20 mouse cellular contexts compared by ENCODE assay signal in the genomic region with DNA sequence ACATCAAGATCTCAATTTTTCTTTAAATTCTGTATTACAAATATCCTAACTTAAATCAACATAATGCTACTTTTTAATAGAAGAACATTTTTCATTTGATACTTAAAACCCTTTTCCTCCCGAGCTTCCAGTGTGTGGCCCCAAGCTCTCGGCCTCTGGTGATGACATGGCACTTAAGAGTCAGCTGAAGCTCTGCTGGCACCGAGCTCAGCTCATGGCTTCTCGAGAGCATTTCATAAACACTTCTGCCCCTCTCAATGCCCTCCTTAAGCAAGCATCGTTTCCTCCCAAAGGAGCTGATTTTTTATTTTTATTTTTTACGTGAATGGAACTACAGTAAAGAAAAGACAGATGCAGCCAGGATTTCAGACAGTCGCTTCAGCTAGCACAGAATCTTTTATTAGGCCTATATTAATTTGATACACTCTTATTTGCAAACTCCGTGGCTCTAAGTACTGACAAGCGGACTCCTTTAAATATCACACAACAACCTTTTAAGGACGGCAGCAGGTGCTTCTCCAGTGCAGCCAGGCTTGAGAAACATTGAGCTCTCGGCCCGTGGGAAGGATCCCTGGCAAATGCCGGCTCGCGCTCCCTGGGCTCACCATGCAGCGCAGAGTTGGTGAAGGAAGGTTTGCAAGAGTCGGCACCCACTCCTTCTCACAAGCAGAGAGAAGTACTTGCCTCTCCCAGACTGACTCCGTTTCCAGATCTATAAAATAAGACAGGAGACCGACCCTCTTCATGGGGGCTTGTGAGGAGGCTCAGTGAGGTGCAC.
A peak's percentile ranks its signal among the peaks of the same experiment; 100 is the strongest.
DNase-seq lines count a peak whose midpoint lies in the region; ATAC-seq lines count a peak whose summit lies in the region.
"Had no signal": no experiment of that assay in that cellular context is flagged by ENCODE, and none has a peak within 500 bp of the region (broad histone marks: within the 10 kb centered on the region; RNA-seq: fewer than 3 reads in every experiment).

No protein-coding gene starts in this region.

- H3K27me3 ChIP-seq in heart, embryonic 16.5 days (ENCODE audit: control insufficient read depth, insufficient read depth, low read length), result no peaks in the 10 kb centered on the region
- H3K27me3 ChIP-seq in midbrain, embryonic 15.5 days (replicated peaks), result no peaks in the 10 kb centered on the region
- H3K27me3 ChIP-seq: CH12.LX; embryonic facial prominence, embryonic 13.5 days; midbrain, embryonic 13.5 days had no signal

- H3K27ac ChIP-seq in heart, embryonic 16.5 days (ENCODE audit: low read length), result no peak overlapping the region
- no peak overlapping the region for H3K27ac ChIP-seq in midbrain, embryonic 15.5 days
- H3K27ac ChIP-seq: embryonic facial prominence, embryonic 13.5 days; kidney, postnatal 0 days; midbrain, embryonic 13.5 days had no signal

- H3K4me2 ChIP-seq in heart, embryonic 16.5 days (ENCODE audit: low read depth, low read length), result peak overlapping the region; percentile 23
- H3K4me2 ChIP-seq in midbrain, embryonic 15.5 days, result no peak overlapping the region
- H3K4me2 ChIP-seq: embryonic facial prominence, embryonic 13.5 days; midbrain, embryonic 13.5 days had no signal

- H3K9me3 ChIP-seq in heart, embryonic 16.5 days (replicated peaks; ENCODE audit: control insufficient read depth, low read length), result no peaks in the 10 kb centered on the region
- no peaks in the 10 kb centered on the region for H3K9me3 ChIP-seq in midbrain, embryonic 15.5 days

- no peak overlapping the region for H3K4me3 ChIP-seq in heart, embryonic 16.5 days (ENCODE audit: low read length)
- no peak overlapping the region for H3K4me3 ChIP-seq in midbrain, embryonic 15.5 days
- H3K4me3 ChIP-seq: embryonic facial prominence, embryonic 13.5 days; midbrain, embryonic 13.5 days; myocyte had no signal

- WGBS in heart, embryonic 16.5 days, result 53% methylated on average over 19 of the region's 19 CpGs
- 87% methylated on average over 19 of the region's 19 CpGs for WGBS in midbrain, embryonic 15.5 days

- intact Hi-C loops in heart, postnatal 10 days (cut with DNase I), result no loop called here

- DNase-seq in gastrocnemius, adult 18-20 months (ENCODE audit: low spot score), result peak; percentile 62
- no peak for DNase-seq in gastrocnemius, postnatal 4 days (ENCODE audit: low spot score in 2 of 2)
- DNase-seq in heart, postnatal 10 days, result no peak
- DNase-seq in right cerebral cortex, adult 18-20 months, result peak; percentile 15
- DNase-seq in right cerebral cortex, postnatal 10 days (ENCODE audit: low spot score in 2 of 2), result no peak
- DNase-seq: adrenal gland, postnatal 14 days; cerebellum, adult 11 months; kidney, adult 11 months; liver; liver, postnatal 0 days; right cerebral cortex, postnatal 14 days; thymus, adult 2 months had no signal

- ATAC-seq in heart, embryonic 16.5 days (replicated peaks; ENCODE audit: extremely low read depth, insufficient read depth, low FRiP score), result no peak
- ATAC-seq in midbrain, embryonic 15.5 days (replicated peaks), result no peak
- ATAC-seq: forebrain, embryonic 16.5 days; liver, postnatal 0 days; midbrain, embryonic 13.5 days had no signal

- H3K9ac ChIP-seq in heart, embryonic 16.5 days (ENCODE audit: low read length), result no peak overlapping the region
- H3K9ac ChIP-seq in midbrain, embryonic 15.5 days, result no peak overlapping the region
- H3K9ac ChIP-seq: embryonic facial prominence, embryonic 13.5 days; liver, postnatal 0 days; midbrain, embryonic 13.5 days had no signal

- H3K36me3 ChIP-seq in heart, embryonic 16.5 days (ENCODE audit: control insufficient read depth, insufficient read depth), result no peaks in the 10 kb centered on the region
- no peaks in the 10 kb centered on the region for H3K36me3 ChIP-seq in midbrain, embryonic 15.5 days (replicated peaks)

- H3K4me1 ChIP-seq in heart, embryonic 16.5 days (ENCODE audit: control insufficient read depth, insufficient read depth, low read length), result peaks cover 9% of the 10 kb centered on the region
- no peaks in the 10 kb centered on the region for H3K4me1 ChIP-seq in midbrain, embryonic 15.5 days
- H3K4me1 ChIP-seq: embryonic facial prominence, embryonic 13.5 days; midbrain, embryonic 13.5 days had no signal

Comparison
In these comparisons a context has a peak if more than half of its experiments do, and no peak if none do; other contexts are left out.
1. DNase-seq: peak in gastrocnemius, adult 18-20 months (single experiment) and right cerebral cortex, adult 18-20 months (single experiment); none in gastrocnemius, postnatal 4 days (0 of 2), heart, postnatal 10 days (0 of 2) and right cerebral cortex, postnatal 10 days (0 of 2).